Mouse (Mus musculus) megakaryocyte, adult 5-6 weeks (primary cell): ENCODE data around the gene Ninl. TPM values are rescaled to one million over a fixed set of nuclear protein-coding genes. Genes with fewer than 3 reads are reported as not detected.

Experiments used
- ATAC-seq: 2 replicates; pipeline ENCODE4 v1.8.0; 2016; ENCODE audit warnings: mild to moderate bottlenecking, inconsistent platforms; ENCODE audit not compliant: poor library complexity, severe bottlenecking
- total RNA-seq, 2 experiments: library from RNA; stranded (forward) in 1 of 2; stranded (reverse) in 1 of 2; fragments of 153-499, 151-499 nt in 1 of 2; fragments of 221-1000, 200-1000 nt in 1 of 2; gene quantifications; 2 replicates each; pipeline versions ENCODE4 v1.2.3 to v1.2.4; 2015 to 2017

Ninl gene
- total RNA-seq, 2 experiments from 2014 or later: 0.09 to 0.29 TPM

DNA sequence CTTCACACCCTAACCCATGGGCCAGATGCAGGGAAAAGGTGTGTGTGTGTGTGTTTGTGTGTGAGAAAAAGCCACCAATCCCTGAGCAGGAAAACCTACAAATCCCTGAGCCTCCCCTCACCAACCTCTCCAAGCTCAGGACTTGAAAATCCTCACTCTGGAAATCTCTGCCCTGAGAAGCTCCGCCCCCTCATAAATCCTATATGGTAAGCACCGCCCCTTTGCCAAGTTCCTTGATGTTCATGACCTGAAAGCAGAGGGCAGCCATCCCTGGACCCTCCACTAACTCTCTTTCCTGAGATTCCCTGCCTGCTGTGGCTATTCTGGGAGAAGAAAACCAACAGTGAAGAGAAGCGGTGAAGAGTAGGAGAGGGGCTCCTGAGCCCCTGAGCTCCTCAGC is 40.2 kb downstream of the Ninl start:
- ATAC-seq: no peak

DNA sequence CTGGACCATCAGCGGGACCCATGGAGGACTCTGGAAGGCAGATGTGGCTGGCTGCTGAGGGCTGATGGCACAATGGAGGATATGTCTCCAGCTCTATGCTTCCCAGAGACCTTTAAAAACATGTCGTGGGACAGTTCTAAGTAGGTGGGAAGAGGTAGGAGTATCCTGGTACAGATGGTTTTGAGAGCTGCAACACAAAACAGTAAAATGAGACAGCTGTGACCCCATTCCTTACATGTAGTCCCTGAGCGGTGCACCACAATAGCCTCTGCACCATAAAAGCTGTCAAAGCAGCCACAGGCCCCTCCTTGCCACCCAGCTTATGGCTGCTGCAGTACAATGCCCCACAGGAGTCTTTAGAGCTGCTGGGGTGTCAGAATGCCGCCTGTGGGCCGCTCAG is 41.6 kb downstream of the Ninl start:
- ATAC-seq: no peak

- ATAC-seq: no peak
These were observed 43.9 kb downstream of the Ninl start for GRCm38 (mm10) chr2:150995324-150995723.

- ATAC-seq: no peak
These were observed 48.1 kb downstream of the Ninl start for GRCm38 (mm10) chr2:150991050-150991449.

- no peak for ATAC-seq
These were observed 48.7 kb downstream of the Ninl start for GRCm38 (mm10) chr2:150990506-150990905.

DNA sequence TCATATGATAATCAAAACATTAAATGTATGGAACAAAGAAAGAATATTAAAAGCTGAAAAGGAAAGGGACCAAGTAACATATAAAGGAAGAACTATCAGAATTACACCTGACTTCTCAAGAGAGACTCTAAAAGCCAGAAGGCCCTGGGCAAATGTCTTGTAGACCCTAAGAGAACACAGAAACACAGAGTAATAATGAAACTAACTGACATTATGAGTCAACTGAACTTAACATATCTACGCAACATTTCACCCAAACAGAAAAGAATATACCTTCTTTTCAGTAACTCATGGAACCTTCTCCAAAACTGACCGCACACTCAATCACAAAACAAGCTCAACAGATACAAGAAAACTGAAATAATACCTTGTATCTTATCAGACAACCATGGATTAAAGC is 53.8 kb downstream of the Ninl start:
- ATAC-seq: no peak

DNA sequence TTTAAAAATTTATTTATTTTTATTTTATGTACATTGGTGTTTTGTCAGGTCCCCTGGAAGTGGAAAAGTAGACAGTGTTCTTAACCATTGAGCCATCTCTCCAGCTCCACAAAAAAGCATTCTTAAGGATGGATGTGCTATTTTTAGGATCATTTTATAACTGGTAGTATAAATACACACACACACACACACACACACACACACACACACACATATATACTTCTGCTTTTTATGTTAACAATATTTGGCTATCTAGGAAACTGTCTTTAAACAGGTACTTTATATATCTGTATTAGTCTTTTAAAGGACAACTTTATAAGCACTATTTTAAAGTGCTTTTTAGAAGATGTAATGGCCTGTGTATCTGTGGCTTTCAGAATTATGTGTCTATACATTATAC is 57.1 kb downstream of the Ninl start:
- no peak for ATAC-seq

GRCm38 (mm10) chr2:150981524-150981923 is 57.7 kb downstream of the Ninl start:
- ATAC-seq: no peak

DNA sequence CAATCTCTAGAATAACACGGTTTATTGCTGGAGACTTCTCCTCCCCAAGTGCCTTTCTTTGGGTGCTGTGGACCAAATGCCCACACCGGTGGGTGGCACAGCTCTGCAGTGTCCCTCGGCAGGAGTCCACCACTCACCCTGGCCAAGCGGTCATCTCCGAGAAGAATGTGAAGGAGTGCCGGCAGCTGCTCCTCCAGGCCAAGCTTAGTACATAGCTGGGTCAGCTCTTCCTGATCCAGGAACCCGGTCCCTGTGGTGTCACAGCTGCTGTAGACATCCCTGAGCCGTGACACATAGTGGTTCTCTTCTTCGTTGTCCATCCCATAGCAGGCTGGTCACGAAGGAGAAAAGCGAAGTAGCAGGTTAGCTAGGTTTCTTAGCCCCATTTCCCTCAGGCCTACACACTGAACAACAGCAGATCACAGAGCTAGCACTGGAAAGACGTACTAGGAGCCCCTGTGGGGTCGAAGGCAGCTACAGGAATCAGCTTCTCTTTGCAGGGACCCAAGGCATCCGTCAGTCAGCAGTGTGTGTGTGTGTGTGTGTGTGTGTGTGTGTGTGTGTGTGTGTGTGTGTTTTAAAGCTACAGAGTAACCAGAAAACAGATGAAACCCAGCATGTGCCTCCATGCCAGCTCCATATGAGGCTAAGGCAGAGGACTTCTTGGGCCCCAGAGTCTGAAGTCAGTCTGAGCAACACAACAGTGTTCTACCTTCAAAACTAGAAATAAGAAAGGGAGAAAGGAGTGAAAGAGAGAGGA is 59.1 kb downstream of the Ninl start:
- no peak for ATAC-seq

GRCm38 (mm10) chr2:150978791-150979190 is 60.4 kb downstream of the Ninl start:
- no peak for ATAC-seq

GRCm38 (mm10) chr2:150977676-150978075 is 61.5 kb downstream of the Ninl start:
- ATAC-seq: no peak

DNA sequence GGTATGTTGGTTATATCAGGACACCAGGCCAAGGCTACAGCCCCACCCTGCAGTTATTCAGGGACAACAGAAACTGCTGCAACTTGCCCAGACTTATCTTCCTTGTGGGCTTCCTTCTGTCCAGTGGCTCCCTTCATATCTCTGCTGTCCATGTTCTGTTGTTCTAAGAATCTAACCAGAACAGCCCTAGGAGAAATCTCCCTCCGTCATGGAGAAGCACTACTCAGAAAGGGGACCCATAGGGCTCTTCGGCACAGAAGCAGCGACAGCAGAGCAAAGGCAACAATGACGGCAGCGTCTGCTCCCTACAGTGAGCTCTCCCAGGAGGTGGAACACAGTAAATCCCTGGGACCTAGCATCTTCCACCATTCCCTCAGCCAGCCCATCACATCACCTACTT is 62.3 kb downstream of the Ninl start:
- no peak; the same call in 1 of the 2 replicates for ATAC-seq

DNA sequence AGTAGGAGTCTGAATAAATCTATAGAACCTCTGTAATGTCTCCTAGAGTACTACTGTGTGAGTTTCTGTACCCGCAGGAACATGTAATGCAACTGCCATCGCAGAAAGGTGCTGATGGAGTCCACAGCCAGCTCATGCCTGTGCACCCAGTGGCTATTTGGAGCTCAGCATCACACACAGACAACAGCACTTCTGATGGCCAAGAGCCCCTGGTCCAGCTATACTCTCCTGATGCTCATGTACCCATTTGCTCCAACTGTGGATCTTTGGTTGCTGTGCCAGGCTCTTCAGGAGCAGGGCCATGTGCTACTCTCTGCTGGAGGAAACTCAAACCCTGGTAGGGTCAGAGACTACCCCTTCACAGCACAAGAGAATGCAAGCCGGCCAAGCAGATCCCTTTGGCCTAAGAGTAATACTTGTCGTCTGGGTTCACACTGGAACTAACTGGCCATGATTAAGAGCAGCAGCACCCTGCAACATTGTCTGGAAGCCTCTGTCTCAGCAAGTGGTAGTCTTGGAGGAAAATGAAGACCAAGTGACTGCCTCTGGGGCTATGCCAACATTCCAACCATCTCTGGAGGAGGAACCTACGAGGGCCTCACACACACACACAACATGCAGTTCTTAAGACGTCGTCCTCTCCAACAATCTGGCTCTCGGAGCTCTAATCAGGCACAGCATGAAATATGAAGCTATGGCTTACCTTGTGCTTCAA is 65.6 kb downstream of the Ninl start:
- ATAC-seq: no peak

DNA sequence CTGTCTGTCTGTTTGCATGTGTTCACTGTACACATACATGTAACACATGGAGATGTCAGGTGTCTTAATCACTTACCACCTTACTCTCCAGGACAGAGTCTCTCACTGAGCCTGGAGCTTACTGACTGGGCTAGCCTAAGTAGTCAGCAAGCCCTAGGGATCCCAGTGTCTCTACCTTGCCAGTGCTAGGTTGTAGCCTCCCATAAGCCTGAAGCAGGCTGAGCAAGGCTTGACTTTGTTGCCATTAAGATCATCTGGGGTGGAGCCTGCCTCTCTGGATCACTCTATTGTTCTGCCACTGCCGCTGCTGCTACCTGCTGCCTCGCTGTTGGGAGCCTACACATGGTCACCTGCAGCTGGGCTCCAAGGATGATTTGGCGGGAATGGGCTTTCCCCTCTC is 66.5 kb downstream of the Ninl start:
- ATAC-seq: no peak

DNA sequence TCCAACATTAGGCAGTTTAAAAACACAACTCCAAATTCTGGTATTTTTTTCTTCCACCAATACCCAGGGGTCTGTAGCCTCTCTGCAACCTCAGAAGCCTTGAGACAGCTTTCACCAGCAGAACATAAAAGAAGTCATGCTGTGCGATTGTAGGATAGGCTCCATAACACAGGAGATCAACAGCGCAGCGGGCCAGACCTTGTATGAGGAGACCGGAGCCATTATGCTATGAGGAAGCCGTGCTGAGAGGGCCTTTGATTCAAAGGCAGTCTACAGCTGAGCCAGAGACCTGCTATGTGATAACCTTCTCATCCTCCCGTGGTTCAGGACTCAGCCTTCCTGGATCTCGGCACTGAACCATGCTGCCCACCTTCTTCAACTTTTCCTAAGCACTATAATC is 67.3 kb downstream of the Ninl start:
- no peak for ATAC-seq

GRCm38 (mm10) chr2:150969231-150969630 is 70.0 kb downstream of the Ninl start:
- no peak for ATAC-seq

GRCm38 (mm10) chr2:150967491-150967890 is 71.7 kb downstream of the Ninl start:
- no peak for ATAC-seq

- no peak for ATAC-seq
These were observed 73.2 kb downstream of the Ninl start for GRCm38 (mm10) chr2:150965951-150966350.

- ATAC-seq: no peak
These were observed 74.5 kb downstream of the Ninl start for GRCm38 (mm10) chr2:150964641-150965040.

DNA sequence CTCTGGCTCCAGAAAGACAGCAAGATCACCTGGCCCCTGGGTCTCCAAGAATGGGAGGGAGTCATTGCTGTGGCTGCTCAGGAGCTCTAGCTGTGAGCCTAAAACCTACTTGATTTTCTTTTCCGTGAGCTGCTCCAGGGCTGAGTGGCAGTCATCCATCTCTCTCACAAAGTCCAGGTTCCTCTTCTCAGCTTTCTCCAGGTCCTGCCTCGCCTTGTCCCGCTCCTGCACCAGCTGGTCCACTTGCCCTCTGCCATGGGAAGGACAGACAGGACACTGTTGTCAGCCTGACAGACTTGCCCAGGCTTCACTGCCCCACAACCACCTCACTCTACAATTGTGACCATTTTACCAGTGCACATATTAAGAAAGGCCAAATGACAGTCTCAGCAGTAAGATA is 75.9 kb downstream of the Ninl start:
- ATAC-seq: no peak

DNA sequence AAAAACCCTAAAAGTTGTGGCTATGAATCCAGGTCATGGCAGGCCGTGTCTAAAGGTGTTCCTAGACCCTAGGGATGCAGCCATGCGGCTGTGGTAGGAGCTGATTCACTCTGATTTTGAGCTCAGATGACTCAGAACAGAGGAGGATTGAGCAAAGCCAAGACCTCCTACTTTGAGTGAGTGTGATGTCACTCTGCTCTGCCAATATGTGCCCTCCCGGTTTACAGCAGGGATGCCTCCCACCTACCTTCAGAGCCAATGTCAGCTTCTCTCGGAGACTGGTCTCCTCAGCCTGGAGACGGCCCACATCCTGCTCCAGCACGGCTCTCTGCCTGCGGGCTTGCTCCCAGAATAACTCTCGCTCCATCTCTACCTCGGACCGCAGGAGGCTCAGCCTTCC is 79.7 kb downstream of the Ninl start:
- ATAC-seq: no peak

DNA sequence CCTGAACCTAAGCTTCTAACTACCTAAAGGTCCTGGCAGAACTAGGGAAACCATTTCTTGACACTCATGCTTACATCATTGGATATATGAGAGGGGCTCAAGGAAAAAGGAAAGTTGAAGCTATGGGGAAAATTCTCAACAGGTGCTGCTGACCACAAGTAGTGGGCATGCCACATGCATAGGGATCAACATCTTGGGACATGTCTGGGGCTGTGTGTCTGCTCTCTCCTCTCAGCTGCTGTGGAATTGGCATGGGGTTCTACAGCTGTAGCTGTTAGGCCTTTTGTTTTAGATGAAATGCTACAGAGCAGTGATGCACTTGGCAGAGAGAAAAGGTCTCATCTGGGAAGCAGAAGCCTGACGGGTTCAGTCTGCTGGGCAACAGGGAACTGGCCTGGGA is 83.3 kb downstream of the Ninl start:
- ATAC-seq: no peak

GRCm38 (mm10) chr2:150951201-150951600 is 88.0 kb downstream of the Ninl start:
- ATAC-seq: no peak
